Mouse (Mus musculus): Measurements from ENCODE around the gene Gm10639.
"Not testable (repeated sequence)": the region's sequence is repeated elsewhere in the genome, so short reads cannot be mapped to it uniquely, and the experiment has no call there.

DNA sequence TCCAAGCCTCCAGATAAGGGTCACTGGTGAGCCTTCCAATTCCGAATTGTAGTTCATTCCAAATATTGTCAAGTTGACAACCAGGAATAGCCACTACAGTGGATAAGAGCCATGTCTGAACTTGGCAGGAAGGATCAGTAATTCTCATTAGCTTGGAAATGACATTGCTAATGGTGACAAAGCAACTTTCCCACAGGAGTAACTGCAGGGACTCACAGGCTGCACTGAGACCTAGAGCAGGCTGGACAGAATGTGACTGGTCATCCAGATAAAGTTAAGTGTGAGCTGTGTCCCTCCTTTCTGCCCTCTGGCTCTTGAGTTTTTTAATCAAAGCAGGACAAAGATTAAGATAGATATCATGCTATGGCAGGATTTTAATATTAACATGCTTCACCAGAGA is 660 bp upstream of the Gm10639 start:
- TF ChIP-seq CTCF (IDR thresholded peaks at IDR 0.05; ENCODE audit: low read depth, low read length); POLR2AphosphoS5 (IDR thresholded peaks at IDR 0.05; ENCODE audit: insufficient replicate concordance, low read depth, low read length); TAL1 (conservative IDR thresholded peaks at IDR 0.05; ENCODE audit: low read depth, low read length): not testable (repeated sequence)

All from G1E (cell line).